Mouse (Mus musculus) cerebellum, adult 11-12 months (tissue): ENCODE data around the gene Snrnp25.

Experiments used
- DNase-seq: peaks from one replicate; pipeline ENCODE4 v3.0.0; 2022

Gene Snrnp25

DNA sequence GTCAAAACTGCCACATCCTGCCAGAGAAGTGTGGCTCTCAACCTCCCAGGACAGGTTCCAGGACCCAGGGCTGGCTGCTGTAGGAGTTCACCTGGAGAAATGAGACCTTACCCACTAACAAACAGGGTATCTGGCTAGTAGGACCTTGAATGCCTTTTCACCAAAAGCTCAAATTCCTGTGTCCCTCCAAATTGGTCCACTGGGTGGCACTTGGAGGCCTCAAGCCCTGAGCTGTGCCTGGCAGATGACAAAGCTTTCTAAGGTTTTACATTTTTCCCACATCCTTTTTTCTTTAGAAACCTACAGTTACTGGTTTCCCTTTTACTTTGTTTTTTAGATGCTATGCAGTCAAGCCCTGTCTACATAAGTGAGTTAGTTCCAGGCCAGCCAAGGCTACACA is 41.9 kb downstream of the Snrnp25 start:
- DNase-seq = no peak

DNA sequence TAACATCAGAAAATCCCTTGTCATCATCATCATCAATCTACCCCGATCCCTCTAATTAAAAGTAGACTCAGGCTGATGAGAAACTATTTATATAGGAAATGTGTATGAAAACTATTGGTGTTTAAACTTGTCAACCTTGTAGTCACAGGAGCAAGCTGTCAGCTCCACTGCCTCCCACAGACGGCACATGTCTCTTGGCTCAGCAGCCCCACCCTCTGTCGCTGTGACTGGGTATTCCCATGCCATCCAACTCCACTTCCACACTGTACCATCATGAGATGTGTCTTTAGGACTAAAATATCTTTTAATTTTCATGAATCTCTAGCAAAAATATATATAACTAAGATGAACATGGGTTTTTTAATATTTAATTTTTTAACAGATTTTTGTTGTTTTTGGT is 43.1 kb downstream of the Snrnp25 start:
- no peak for DNase-seq

DNA sequence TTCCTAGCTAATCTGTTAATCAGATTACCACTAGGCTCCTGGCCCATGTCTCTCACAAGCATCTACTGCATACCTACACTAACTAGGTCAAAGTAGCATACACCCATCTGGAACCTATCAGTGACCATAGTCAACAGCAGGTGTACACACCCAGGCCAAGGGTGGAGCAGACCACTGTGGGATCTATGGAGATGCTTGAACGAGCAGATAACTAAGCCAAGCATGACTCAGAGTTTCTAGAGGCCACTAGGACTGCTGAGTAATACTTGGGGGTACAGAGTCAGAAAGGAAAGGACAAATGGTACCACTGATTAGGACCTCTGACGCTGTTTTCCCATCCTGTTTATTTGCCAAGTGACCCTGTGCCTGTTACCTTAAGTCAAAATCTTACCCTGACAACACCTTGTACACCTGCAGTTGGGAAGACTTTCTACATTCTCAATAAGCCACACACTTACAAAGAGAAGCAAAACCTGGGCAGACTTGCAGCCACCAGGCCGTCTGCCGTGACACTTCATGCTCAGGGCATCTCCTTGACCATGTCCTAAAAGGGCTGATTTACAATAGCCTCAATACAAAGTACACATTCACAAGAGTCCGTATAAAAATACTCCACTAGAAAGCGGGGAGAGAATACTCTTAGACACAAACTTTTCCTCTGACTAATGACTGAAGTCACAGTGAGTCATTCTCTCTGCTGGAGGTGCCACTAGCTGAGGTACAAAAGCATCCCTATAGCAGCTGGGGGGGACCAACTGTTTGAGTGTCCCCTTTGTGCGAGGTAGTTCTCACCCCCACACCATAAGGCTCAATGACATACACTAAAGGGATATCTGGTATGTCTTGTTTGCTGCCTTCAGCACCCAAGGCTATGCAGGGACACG is 45.9 kb downstream of the Snrnp25 start:
- no peak for DNase-seq

DNA sequence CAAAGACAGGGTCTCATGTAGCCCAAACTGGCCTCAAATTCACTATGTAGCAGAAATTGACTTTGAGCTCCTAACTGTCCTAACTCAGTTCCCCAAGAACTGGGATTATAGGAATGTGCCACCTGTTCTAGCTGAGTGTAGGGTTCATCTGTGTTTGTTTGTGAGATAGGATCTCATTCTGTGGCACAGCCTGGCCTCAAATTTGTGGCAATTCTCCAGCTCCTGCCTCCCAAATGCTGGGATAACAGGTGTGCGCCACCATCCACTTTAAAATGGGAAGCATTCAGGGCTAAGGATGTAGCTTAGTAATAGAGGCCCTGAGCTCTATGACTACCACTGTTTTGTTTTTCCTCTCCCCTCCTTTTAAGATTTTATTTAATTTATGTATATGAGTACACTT is 47.9 kb downstream of the Snrnp25 start:
- peak; percentile 38 for DNase-seq

DNA sequence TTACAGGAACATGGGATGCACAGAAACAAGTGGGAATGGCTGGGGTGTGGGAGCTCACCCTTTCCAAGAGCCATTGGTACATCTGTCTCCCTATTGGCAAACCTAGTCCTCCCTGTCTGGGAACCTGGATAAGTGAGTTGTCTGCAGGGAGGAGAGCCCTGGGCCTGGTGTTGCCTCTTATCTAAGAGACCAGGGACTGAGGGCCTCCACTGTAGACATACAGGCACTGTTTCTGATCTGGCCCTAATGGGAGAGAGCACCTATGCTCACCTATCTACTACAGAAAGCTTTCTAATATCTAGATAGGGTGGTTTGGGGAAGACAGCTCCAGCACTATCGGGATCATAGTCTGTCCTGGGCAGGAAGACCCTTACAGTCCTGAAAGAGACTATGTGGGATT is 50.9 kb downstream of the Snrnp25 start:
- DNase-seq = no peak

DNA sequence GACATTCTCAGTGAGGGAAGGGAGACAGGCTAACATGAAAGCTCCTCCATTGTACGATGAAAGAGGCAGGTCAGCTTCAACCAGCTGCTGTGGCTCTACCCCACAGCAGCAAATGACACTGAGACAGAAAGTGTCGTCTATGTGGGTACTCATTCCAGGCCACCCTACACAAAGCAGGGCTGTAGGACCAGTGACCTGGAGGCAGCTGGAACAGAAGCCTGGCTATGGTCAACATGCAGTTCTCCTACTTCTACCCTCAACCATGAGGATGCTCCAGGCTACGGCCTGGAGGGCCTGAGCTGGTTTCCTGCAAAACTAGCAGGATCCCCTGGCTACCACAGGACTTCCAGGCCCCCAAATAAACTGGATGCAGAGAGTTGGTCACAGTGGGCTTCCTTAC is 51.4 kb downstream of the Snrnp25 start:
- no peak for DNase-seq
